Mouse (Mus musculus): ENCODE measurements around the gene A630076J17Rik.

GRCm38 (mm10) chr3:107276626-107277025 lies 46.2 kb downstream of the A630076J17Rik start:
- TF ChIP-seq CTCF (IDR thresholded peaks at IDR 0.05) (no peak), EP300 (IDR thresholded peaks at IDR 0.05) (no peak)
